Mouse (Mus musculus): Measurements from ENCODE around the gene Map4k2. TPM values are rescaled to one million over a fixed set of nuclear protein-coding genes. Genes with fewer than 3 reads are reported as not detected.
A peak's percentile ranks its signal among the peaks of the same experiment; 100 is the strongest.

The Map4k2 gene
- total RNA-seq, 2 experiments from 2014 or later = 82.2 to 89.6 TPM

DNA sequence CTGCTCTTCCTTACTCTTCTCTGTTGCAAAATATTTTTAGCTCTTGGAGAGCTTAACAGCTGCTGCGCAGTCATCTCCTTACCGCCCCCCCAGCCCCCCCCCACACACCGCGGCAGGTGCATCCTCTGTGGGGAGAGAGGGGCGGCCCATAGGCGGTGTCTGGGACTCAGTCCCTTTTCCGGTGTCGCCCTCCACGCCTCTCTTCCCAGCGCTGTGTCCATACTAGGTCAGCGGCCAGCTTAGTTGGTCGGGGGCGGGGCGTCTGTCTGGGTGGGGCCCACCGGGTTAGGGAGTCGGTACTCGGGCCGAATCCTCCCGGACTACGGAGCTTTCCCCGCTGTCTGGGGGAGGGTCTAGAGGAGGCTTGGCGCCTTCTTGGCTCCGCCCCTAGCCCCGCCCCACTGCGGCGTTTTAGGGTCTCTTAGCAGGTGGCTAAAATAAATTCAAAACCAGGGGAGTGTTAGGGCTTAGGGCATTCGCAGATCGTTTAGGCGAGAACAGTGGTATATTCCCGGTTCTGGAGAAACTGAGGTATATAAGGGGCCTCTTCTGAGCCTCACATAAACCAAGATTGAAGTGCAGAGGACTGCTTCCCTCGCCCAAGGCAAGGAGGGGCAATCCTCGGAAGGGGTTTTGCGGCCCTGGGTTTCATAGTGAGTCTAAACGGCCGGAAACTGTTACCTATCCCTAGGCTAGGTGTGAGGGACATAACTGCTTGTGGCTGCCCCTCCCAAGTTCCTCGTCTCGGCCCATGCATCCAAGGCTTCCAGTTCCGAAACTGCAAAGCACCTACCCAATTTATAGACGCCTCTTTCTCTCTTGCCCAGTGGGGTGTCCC is 57.7 kb downstream of the Map4k2 start:
- DNase-seq (ENCODE audit: low spot score in 2 of 2) = no peak

DNA sequence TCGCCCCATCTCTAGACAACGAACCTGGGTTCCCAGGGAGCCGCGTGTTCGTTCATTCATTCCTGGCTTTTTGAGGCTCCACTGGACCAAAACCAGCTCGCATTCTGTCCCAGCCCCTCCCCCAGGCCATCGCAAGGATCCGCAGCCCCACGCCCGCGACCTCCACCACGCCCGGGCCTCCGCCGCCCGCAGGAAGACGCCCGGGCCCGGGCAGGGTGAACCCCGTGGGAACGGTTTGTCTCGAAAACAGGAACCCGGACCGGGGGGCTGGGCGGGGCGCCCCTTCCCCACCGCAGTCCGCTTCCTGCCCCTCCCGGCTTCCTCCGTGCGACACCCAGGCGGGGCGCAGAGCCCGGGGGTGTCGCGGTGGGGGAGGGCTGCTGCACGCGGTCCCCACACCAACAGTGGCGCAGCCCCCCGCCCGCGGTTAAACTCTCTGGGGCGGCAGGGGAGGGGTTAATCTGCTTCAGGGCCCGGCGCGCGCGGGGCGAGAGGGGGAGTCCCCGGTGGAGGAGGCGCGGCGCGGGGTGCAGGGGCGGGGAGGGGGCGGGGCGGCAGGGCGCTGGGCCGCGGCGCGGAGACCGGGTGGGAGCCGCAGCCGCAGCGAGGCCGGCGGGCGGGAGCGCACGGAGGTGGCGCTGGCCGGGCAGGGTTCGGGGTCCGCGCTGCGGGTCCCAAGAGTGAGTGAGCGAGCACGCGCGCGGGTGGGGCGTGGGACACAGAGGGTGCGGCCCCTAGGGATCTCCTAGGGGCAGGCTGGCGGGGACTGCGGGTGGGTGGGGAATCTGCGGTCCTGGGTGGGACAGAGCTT is 58.6 kb downstream of the Map4k2 start, which contains the start of gene Rasgrp2:
Gene Rasgrp2 (plus strand): TSS at position 56 of the 811 bp plus-strand sequence.
- no peak for DNase-seq (ENCODE audit: low spot score in 2 of 2)

DNA sequence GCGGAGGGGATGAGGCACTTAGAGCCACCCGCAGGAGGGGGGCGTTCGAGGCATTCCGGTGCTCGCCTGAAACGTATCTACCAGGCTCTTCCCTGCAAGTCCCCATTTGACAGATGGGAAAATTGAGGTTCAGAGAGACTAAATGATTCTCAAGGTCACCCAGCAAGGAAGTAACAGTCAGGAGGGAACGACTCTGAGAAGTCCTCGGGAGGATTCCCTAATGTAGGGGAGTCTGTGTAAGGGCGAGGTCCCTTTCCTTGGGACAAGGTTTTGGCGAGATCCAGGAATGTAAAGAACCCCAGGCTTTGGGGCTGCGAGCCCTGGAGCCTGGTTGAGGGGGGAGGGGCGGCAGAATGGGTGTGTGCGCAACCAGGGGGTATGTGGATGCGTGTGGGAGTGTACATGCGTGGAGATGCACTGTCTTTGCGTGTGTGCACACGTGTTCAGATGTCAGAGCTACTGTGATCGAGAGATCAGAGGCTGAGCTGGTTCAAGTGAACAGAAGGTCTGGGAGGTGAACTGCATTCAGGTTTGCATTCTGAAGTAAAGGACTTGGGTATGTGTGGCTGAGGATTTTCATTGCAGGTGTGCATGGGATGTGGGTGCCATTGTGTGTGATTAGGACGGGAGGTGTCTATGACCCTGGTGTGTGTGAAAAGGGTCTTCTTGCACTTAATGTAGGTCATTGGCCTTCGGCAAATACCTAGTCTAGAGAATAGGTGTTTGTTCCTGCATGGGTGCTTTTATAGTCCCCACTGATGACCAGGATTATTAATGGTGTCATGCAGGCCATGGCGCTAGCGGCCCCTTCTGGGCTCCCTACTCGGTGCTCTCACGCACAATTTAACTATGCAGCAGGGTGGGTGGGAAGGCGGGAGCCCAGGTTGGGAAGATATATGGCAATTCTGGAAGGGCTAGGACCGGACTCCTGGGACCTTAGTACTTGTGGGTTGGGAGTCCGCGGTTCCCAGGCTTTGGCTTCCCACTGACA is 59.5 kb downstream of the Map4k2 start:
- DNase-seq (ENCODE audit: low spot score in 2 of 2) = no peak

DNA sequence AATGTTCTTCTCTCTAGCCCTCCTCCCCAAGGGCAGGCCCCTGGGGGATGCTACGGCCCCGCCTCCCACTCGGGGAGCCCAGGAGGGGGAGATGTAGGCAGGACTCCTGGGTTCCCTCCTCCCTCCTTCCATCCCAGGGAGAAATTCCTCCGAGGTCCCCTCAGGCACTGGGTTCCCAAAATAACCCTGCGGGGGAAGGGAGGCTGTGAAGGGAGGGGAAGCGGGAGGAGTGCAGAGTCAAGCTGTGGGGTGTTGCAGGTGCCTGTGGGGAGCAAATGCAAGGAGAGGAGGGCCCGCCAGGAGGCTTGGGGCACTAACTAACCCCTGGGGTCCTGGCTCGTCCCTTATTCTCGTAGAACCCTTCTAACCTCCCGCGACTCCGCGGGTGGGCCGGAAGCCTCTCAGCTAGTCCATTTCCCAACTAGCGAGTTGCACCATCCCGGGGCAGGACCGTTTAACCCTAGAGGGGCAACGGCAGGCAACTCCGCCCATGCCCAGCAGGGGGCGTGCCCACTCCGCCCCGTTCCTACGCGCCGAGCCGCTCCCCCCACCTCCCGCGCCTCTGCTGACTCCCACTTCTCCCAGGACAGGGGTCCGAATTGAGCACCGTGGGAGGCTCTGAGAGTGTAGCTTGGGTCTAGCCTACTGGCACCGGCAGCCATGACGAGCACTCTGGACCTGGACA is 60.3 kb downstream of the Map4k2 start:
- DNase-seq (ENCODE audit: low spot score in 2 of 2) = peak in 1 of 2 experiments; percentile 51

- DNase-seq (ENCODE audit: low spot score in 2 of 2) = no peak
These were observed 61.0 kb downstream of the Map4k2 start for GRCm38 (mm10) chr19:6401951-6402350.

GRCm38 (mm10) chr19:6403869-6404268 is 62.9 kb downstream of the Map4k2 start:
- DNase-seq (ENCODE audit: low spot score in 2 of 2) = no peak

Small RNA genes within 50 kb of the gene (microRNA-seq; reads per million reads assigned to microRNA genes)
- 1.2 to 4.3 reads per million in 2 experiments for gene Mir6989

Other genes with a start within 250 kb of the Map4k2 start
- not detected for gene AC131692.1, start 246.7 kb upstream of the Map4k2 start, total RNA-seq (2021)
- under 1 TPM in 1 of 2 experiments, not detected in 1; 0.12 TPM for gene Naaladl1, start 235.4 kb upstream of the Map4k2 start, total RNA-seq (2021)
- 10 to 100 TPM; 15.5 to 15.6 TPM for gene Sac3d1, start 222.5 kb upstream of the Map4k2 start, total RNA-seq (2021)
- 10 to 100 TPM; 37.6 to 45.1 TPM for gene Snx15, start 212.8 kb upstream of the Map4k2 start, total RNA-seq (2021)
- under 1 TPM; 0.59 to 0.89 TPM for gene Batf2, start 200.2 kb upstream of the Map4k2 start, total RNA-seq (2021)
- gene Arl2, start 199.6 kb upstream of the Map4k2 start, total RNA-seq (2021) = 10 to 100 TPM; 83.2 to 84.8 TPM
- not detected for gene Majin, start 156.7 kb upstream of the Map4k2 start, total RNA-seq (2021)
- gene Gpha2, start 114.8 kb upstream of the Map4k2 start, total RNA-seq (2021) = not detected
- gene Ppp2r5b, start 105.3 kb upstream of the Map4k2 start, total RNA-seq (2021) = 100 to 1,000 TPM; 133 TPM
- gene Atg2a, start 99.5 kb upstream of the Map4k2 start, total RNA-seq (2021) = 10 to 100 TPM; 34.0 to 34.2 TPM
- 10 to 100 TPM; 86.6 to 88.0 TPM for gene Ehd1, start 64.4 kb upstream of the Map4k2 start, total RNA-seq (2021)
- gene Cdc42bpg, start 34.7 kb upstream of the Map4k2 start, total RNA-seq (2021) = 1 to 10 TPM; 4.8 to 5.6 TPM
- 10 to 100 TPM; 63.0 to 71.3 TPM for gene Men1, start 6.2 kb upstream of the Map4k2 start, total RNA-seq (2021)
- gene Sf1, start 22.6 kb downstream of the Map4k2 start, total RNA-seq (2021) = 100 to 1,000 TPM; 196 to 207 TPM
- 10 to 100 TPM; 26.4 to 27.2 TPM for gene Pygm, start 43.3 kb downstream of the Map4k2 start, total RNA-seq (2021)
- gene Rasgrp2, start 58.2 kb downstream of the Map4k2 start, total RNA-seq (2021) = 10 to 100 TPM; 29.4 to 32.4 TPM
- 100 to 1,000 TPM; 415 to 436 TPM for gene Nrxn2, start 77.6 kb downstream of the Map4k2 start, total RNA-seq (2021)
- under 1 TPM; 0.28 to 0.72 TPM for gene Slc22a12, start 201.9 kb downstream of the Map4k2 start, total RNA-seq (2021)